Mouse (Mus musculus) kidney, adult 2 months (tissue): ENCODE results near the gene Cdca7l.

Experiments
- CTCF ChIP-seq: fragments of 200-500 bp; conservative IDR thresholded peaks from 2 replicates; pipeline ENCODE4 v1.5.1; 2011; ENCODE audit warnings: low read depth, mild to moderate bottlenecking, control low read depth, low read length, moderate library complexity, mixed read lengths; ENCODE audit not compliant: insufficient read depth, insufficient read length
- POLR2A ChIP-seq: fragments of 200-500 bp; IDR thresholded peaks from one replicate; pipeline ENCODE4 v1.6.1; 2011; ENCODE audit warnings: low read depth, low read length, control low read depth

DNA sequence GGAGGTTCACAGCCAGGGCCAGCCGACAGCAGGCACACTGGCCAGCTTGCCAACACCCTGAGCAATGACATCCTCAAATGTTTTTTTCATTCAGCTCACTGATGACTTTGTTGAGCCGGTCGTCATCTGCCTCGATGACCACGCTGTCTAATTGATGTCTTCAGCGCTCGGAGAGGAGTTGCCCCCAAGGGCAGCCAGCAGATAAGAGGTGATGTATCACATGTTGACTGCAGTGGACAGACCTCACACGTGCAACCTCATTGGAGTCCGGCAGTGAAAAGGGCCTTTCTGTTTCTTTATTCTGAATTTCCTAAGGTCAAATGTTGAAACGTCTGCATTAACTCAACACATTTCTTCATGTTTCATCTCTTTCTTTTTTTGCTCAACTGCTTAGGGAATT is 31.3 kb downstream of the Cdca7l start:
- TF ChIP-seq CTCF = no peak
- TF ChIP-seq POLR2A = no peak
